Mouse (Mus musculus) neural tube, embryonic 13.5 days (tissue): ENCODE results near the gene Atp5g2. TPM values are rescaled to one million over a fixed set of nuclear protein-coding genes. Genes with fewer than 3 reads are reported as not detected.
A peak's percentile ranks its signal among the peaks of the same experiment; 100 is the strongest.

Experiments used
- ATAC-seq: fragments of 200-750 bp; cut with Nextera tagmentation; 2 replicates; pipeline ENCODE4 v1.8.0; 2017; ENCODE audit warnings: low read depth, mild to moderate bottlenecking, moderate TSS enrichment, moderate library complexity
- H3K27ac ChIP-seq: fragments of 300-500 bp; sonication (generic); replicated peaks from 2 replicates; pipeline ENCODE4 v1.5.1; 2015; ENCODE audit warnings: moderate library complexity, mild to moderate bottlenecking, inconsistent platforms
- H3K27me3 ChIP-seq: fragments of 300-500 bp; sonication (generic); 2 replicates; pipeline ENCODE4 v1.6.1; 2015; ENCODE audit warnings: mild to moderate bottlenecking, inconsistent platforms
- H3K36me3 ChIP-seq: fragments of 300-500 bp; sonication (generic); 2 replicates; pipeline ENCODE4 v1.6.1; 2015; ENCODE audit warnings: mild to moderate bottlenecking, inconsistent platforms
- H3K4me1 ChIP-seq: fragments of 300-500 bp; sonication (generic); replicated peaks from 2 replicates; pipeline ENCODE4 v1.6.1; 2015; ENCODE audit warnings: inconsistent platforms
- H3K4me2 ChIP-seq: fragments of 300-500 bp; sonication (generic); 2 replicates; pipeline ENCODE4 v1.6.1; 2015; ENCODE audit warnings: inconsistent platforms, mild to moderate bottlenecking, moderate library complexity
- H3K4me3 ChIP-seq: fragments of 300-500 bp; sonication (generic); 2 replicates; pipeline ENCODE4 v1.5.1; 2015; ENCODE audit warnings: mild to moderate bottlenecking, inconsistent platforms
- H3K9ac ChIP-seq: fragments of 300-500 bp; sonication (generic); 2 replicates; pipeline ENCODE4 v1.6.1; 2015; ENCODE audit warnings: moderate library complexity, mild to moderate bottlenecking, inconsistent platforms
- H3K9me3 ChIP-seq: fragments of 300-500 bp; sonication (generic); 2 replicates; pipeline ENCODE4 v1.6.1; 2016; ENCODE audit warnings: inconsistent platforms
- whole genome bisulfite sequencing: fragments of 180-500 bp; shearing (Covaris S2); methylation state at CpG from one replicate; pipeline ENCODE4 v1.1.7; 2015; 5-methylcytosine and 5-hydroxymethylcytosine counted together
- polyA plus RNA-seq: library from polyadenylated mRNA; unstranded; fragments of >200 nt; fragmentation: Nextera tagmentation; extraction: Ambion mirVana; gene quantifications from 2 replicates; pipeline ENCODE4 v1.2.1, GENCODE M21; 2015

Gene Atp5g2
- polyA plus RNA-seq: 45.9 and 48.1 TPM in 2 replicates

- H3K4me2 ChIP-seq: peak within 1 kb of the TSS; percentile 84
- H3K9me3 ChIP-seq: no peaks in the 10 kb centered on the region
- no peaks in the 10 kb centered on the region for H3K27me3 ChIP-seq
- peak within 1 kb of the TSS; percentile 81 for H3K9ac ChIP-seq
- 1% methylated on average over 37 of the region's 37 CpGs for WGBS
- peak; percentile 45 for ATAC-seq
- H3K4me3 ChIP-seq: peak within 1 kb of the TSS; percentile 61
- H3K36me3 ChIP-seq: peaks cover 6% of the 10 kb centered on the region
- H3K4me1 ChIP-seq: peaks cover 48% of the 10 kb centered on the region
- H3K27ac ChIP-seq: peak within 1 kb of the TSS; percentile 98
Observed at GRCm38 (mm10) chr15:102672215-102673071, at the start of gene Atp5g2. Atp5g2 (minus strand) TSS chr15:102672352.

GRCm38 (mm10) chr15:102721016-102721898, 49.1 kb upstream of the Atp5g2 start:
- peak overlapping the region; percentile 76 for H3K9ac ChIP-seq
- H3K4me3 ChIP-seq: peak overlapping the region; percentile 72
- H3K4me2 ChIP-seq: peak overlapping the region; percentile 78
- no peak overlapping the region for H3K27ac ChIP-seq
- WGBS: 21% methylated on average over 14 of the region's 14 CpGs
- no peaks in the 10 kb centered on the region for H3K9me3 ChIP-seq
- peak; percentile 44 for ATAC-seq
- H3K4me1 ChIP-seq: peaks cover 26% of the 10 kb centered on the region
- peaks cover 32% of the 10 kb centered on the region for H3K36me3 ChIP-seq
- no peaks in the 10 kb centered on the region for H3K27me3 ChIP-seq

- no peak overlapping the region for H3K4me2 ChIP-seq
- no peak overlapping the region for H3K9ac ChIP-seq
- WGBS: 67% methylated on average over 12 of the region's 12 CpGs
- ATAC-seq: no peak
- no peak overlapping the region for H3K4me3 ChIP-seq
- no peaks in the 10 kb centered on the region for H3K9me3 ChIP-seq
- H3K27me3 ChIP-seq: no peaks in the 10 kb centered on the region; the same call in 1 of the 2 replicates
- H3K27ac ChIP-seq: no peak overlapping the region
- H3K4me1 ChIP-seq: peaks cover 14% of the 10 kb centered on the region
- H3K36me3 ChIP-seq: peaks cover 81% of the 10 kb centered on the region
Observed at GRCm38 (mm10) chr15:102716132-102716531, 44.0 kb upstream of the Atp5g2 start.

- ATAC-seq: peak; percentile 17; the same call in 1 of the 2 replicates
- H3K4me1 ChIP-seq: peaks cover 36% of the 10 kb centered on the region
- peak overlapping the region; percentile 70 for H3K27ac ChIP-seq
- peak overlapping the region; percentile 49; the same call in 1 of the 2 replicates for H3K9ac ChIP-seq
- H3K4me2 ChIP-seq: no peak overlapping the region
- H3K9me3 ChIP-seq: no peaks in the 10 kb centered on the region
- WGBS: 34% methylated on average over 6 of the region's 6 CpGs
- H3K27me3 ChIP-seq: peaks cover 16% of the 10 kb centered on the region
- no peak overlapping the region for H3K4me3 ChIP-seq
- peaks cover 62% of the 10 kb centered on the region for H3K36me3 ChIP-seq
Observed at GRCm38 (mm10) chr15:102707736-102708269, 35.7 kb upstream of the Atp5g2 start.

- peak; percentile 37 for ATAC-seq
- Histone ChIP-seq H3K4me1 (peaks cover 36% of the 10 kb centered on the region), H3K9me3 (no peaks in the 10 kb centered on the region), H3K9ac (no peak overlapping the region), H3K36me3 (peaks cover 44% of the 10 kb centered on the region), H3K4me3 (no peak overlapping the region), H3K27me3 (peaks cover 23% of the 10 kb centered on the region), H3K27ac (peak overlapping the region; percentile 73), H3K4me2 (no peak overlapping the region)
- WGBS: 62% methylated on average over 7 of the region's 7 CpGs
Observed at GRCm38 (mm10) chr15:102705923-102706503, 33.9 kb upstream of the Atp5g2 start.

- peak overlapping the region; percentile 73 for H3K27ac ChIP-seq
Observed at GRCm38 (mm10) chr15:102705226-102705894, 33.2 kb upstream of the Atp5g2 start.

GRCm38 (mm10) chr15:102704806-102705205, 32.7 kb upstream of the Atp5g2 start:
- H3K4me1 ChIP-seq: peaks cover 36% of the 10 kb centered on the region
- no peak overlapping the region for H3K9ac ChIP-seq
- H3K9me3 ChIP-seq: no peaks in the 10 kb centered on the region
- peak overlapping the region; percentile 73 for H3K27ac ChIP-seq
- no peak overlapping the region for H3K4me3 ChIP-seq
- H3K4me2 ChIP-seq: no peak overlapping the region
- ATAC-seq: no peak
- peaks cover 34% of the 10 kb centered on the region for H3K27me3 ChIP-seq
- peaks cover 32% of the 10 kb centered on the region for H3K36me3 ChIP-seq
- WGBS: 70% methylated on average over 5 of the region's 5 CpGs

More at GRCm38 (mm10) chr15:102705226-102705894, 33.2 kb upstream of the Atp5g2 start:
- peaks cover 30% of the 10 kb centered on the region for H3K27me3 ChIP-seq
- ATAC-seq: peak; percentile 57
- H3K4me1 ChIP-seq: peaks cover 36% of the 10 kb centered on the region
- no peak overlapping the region for H3K9ac ChIP-seq
- no peak overlapping the region for H3K4me2 ChIP-seq
- 29% methylated on average over 9 of the region's 9 CpGs for WGBS
- H3K36me3 ChIP-seq: peaks cover 38% of the 10 kb centered on the region
- H3K4me3 ChIP-seq: no peak overlapping the region
- no peaks in the 10 kb centered on the region for H3K9me3 ChIP-seq

GRCm38 (mm10) chr15:102702972-102703371, 30.8 kb upstream of the Atp5g2 start:
- Histone ChIP-seq H3K36me3 (peaks cover 14% of the 10 kb centered on the region), H3K9ac (no peak overlapping the region), H3K4me3 (no peak overlapping the region), H3K9me3 (no peaks in the 10 kb centered on the region), H3K4me1 (peaks cover 34% of the 10 kb centered on the region), H3K4me2 (no peak overlapping the region), H3K27me3 (peaks cover 44% of the 10 kb centered on the region), H3K27ac (no peak overlapping the region)
- 87% methylated on average over 3 of the region's 3 CpGs for WGBS
- ATAC-seq: no peak

- peaks cover 45% of the 10 kb centered on the region for H3K4me1 ChIP-seq
- no peak overlapping the region for H3K4me3 ChIP-seq
- H3K9me3 ChIP-seq: no peaks in the 10 kb centered on the region
- no peak overlapping the region for H3K4me2 ChIP-seq
- no peaks in the 10 kb centered on the region for H3K36me3 ChIP-seq
- ATAC-seq: no peak
- 1% methylated on average over 11 of the region's 11 CpGs for WGBS
- peaks cover 88% of the 10 kb centered on the region for H3K27me3 ChIP-seq
- H3K9ac ChIP-seq: no peak overlapping the region
- H3K27ac ChIP-seq: 0 out of 2 replicates have a peak overlapping the region, but pooled peaks have one; percentile 0
Observed at GRCm38 (mm10) chr15:102698193-102698592, 26.0 kb upstream of the Atp5g2 start.

- Histone ChIP-seq H3K4me1 (peaks cover 58% of the 10 kb centered on the region), H3K9me3 (no peaks in the 10 kb centered on the region), H3K27me3 (peaks cover 93% of the 10 kb centered on the region), H3K27ac (peak overlapping the region; percentile 89), H3K36me3 (no peaks in the 10 kb centered on the region), H3K4me3 (no peak overlapping the region), H3K4me2 (no peak overlapping the region), H3K9ac (0 out of 2 replicates have a peak overlapping the region, but pooled peaks have one; percentile 31)
- WGBS: 39% methylated on average over 3 of the region's 3 CpGs
- ATAC-seq: no peak
Observed at GRCm38 (mm10) chr15:102696899-102697298, 24.7 kb upstream of the Atp5g2 start.

GRCm38 (mm10) chr15:102693600-102693999, 21.4 kb upstream of the Atp5g2 start:
- H3K4me2 ChIP-seq: peak overlapping the region; percentile 74
- peak; percentile 49 for ATAC-seq
- peaks cover 65% of the 10 kb centered on the region for H3K4me1 ChIP-seq
- no peaks in the 10 kb centered on the region for H3K9me3 ChIP-seq
- H3K4me3 ChIP-seq: peak overlapping the region; percentile 43
- peaks cover 84% of the 10 kb centered on the region for H3K27me3 ChIP-seq
- under 1% methylated on average over 11 of the region's 11 CpGs for WGBS
- peak overlapping the region; percentile 74 for H3K9ac ChIP-seq
- H3K27ac ChIP-seq: peak overlapping the region; percentile 90
- H3K36me3 ChIP-seq: no peaks in the 10 kb centered on the region
